Mouse (Mus musculus): ENCODE results near the gene Agap3. TPM values are rescaled to one million over a fixed set of nuclear protein-coding genes. Genes with fewer than 3 reads are reported as not detected.

Gene Agap3
- total RNA-seq, 2 experiments from 2014 or later = 507 to 566 TPM

- DNase-seq (ENCODE audit: low spot score in 2 of 2) = no peak
- intact Hi-C loops (cut with DNase I) = no loop called here
Observed at GRCm38 (mm10) chr5:24466762-24467161, 14.8 kb downstream of the Agap3 start.

DNA sequence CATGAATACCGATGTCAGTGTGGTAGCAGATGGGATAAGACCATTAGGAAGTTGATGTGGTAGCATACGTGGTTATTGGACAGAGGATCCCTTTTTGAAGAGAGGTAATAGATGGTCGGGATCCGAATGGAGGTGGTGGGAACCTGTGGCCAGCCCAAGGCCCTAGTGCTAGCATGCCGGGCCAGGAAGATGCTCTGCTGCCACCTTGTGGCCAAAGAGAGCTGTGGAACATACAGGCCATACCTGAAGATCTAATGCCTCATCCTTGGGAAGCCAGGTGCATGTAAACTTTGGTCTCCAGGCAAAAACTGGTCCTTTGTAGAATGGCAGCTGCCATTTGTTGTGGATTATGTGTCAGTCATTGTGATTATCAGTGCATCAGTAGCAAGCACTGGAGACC lies 18.6 kb downstream of the Agap3 start:
- intact Hi-C loops (cut with DNase I) = no loop called here
- DNase-seq (ENCODE audit: low spot score in 2 of 2) = peak in 1 of 2 experiments; percentile 67

DNA sequence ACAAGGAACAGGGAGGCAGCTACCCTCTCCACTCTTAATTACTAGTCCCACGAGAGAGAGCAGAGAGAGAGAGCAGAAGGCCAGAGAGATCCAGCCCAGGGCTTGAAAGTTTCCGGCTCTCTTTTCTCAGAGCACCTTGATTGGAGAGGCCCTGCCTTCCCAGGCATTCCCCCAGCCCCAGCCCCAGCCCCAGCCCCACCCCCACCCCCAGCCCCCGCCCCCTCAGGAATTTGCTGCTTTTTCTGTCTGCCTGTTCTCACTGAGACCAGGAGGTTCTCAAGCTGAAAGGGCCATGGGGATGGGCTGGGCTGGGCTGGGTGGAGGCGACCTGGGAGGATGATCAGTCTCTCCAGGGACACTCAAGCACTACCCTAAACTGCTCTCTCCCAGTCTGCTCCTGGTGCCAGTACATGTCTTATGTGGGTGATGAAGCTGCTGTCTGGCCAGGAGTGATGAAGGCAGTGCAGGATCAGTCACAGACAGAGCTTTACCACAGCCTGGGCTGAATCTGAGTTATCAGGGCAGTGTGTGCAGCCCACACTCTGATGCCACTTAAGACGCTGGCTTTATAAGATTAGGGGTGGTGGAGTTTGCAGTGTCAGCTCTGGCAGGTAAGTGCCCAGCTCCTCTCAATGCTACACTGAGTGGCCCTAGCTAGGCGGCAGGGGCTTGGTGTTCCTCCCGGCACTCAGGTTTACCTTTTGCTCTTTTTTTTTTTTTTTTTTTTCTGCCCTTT lies 21.1 kb downstream of the Agap3 start:
- DNase-seq (ENCODE audit: low spot score in 2 of 2) = no peak
- intact Hi-C loops (cut with DNase I) = no loop called here

DNA sequence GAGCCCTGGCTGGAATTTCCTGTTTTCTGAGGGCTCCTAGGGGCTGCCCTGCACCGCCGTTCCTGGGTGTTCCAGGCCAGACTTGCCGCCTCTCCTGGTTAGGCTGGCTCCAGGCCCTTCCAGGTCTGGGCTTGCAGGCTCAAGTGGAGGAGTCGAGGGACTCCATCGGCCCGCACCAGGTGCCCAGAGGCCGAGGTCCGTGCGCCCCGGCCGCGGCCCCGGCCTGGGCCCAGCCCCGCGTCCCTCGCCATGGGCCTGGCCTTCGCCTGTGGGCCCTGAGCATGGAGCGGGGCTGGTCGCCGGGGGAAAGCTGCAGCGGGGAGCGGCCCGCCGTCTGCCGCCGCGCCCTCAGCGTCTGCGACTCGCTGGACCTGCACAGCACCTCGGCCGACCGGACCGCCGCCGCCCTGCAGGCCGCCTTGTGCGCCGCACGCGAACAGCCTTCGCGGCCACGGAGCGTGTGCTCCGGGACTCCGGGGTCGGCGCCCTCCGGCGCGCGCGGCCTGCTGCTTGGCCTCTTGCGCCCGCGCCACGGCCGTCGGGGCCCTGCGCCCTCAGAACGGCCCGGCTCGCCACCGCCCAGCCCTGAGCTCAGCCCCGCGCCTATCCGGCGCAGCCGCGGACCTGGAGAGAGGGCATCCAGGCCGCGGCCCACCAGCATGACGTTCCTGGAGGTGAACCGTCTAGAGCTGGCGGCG lies 22.2 kb downstream of the Agap3 start:
- no peak for DNase-seq (ENCODE audit: low spot score in 2 of 2)
- intact Hi-C loops (cut with DNase I) = no loop called here

GRCm38 (mm10) chr5:24474723-24475261 lies 22.8 kb downstream of the Agap3 start:
- intact Hi-C loops (cut with DNase I) = no loop called here
- peak; percentile 79 to 85 for DNase-seq (ENCODE audit: low spot score in 2 of 2)

DNA sequence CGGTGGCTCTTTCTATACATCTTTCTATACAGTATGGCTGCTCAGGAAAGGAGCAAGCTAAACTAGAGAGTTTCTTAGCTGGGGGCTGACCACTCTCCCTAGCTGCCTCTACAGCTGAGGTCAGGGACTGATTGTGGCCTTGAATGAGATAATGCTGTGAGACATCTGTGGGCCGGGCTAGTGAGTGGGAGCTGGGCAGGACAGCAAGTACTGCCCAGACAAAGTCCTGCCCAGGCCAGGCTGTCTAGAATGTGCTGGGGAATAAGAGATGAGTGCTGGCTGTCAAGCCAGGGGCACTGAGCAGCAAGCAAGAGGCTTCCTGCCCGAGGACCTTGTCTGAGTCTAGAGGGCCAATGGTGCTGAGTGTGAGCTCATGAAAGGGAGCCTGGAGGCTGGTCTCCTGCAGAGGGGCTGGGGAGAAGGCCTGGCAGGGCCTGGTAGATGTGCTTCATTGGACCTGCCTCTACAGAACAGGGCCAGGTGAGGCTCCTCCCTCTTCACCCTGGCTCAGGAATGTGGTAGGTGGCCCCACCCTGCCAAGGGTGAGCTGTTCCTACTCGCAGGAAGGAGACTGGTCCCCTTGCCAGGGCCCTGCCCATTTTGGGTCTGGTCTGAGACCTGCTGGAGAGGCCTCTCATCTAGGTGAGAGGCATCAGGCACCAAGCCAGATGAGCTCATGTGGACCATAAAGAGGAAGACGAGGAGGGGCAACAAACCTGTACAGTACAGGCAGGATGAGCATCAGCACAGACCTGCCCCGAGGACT lies 23.7 kb downstream of the Agap3 start:
- intact Hi-C loops (cut with DNase I) = no loop called here
- no peak for DNase-seq (ENCODE audit: low spot score in 2 of 2)

DNA sequence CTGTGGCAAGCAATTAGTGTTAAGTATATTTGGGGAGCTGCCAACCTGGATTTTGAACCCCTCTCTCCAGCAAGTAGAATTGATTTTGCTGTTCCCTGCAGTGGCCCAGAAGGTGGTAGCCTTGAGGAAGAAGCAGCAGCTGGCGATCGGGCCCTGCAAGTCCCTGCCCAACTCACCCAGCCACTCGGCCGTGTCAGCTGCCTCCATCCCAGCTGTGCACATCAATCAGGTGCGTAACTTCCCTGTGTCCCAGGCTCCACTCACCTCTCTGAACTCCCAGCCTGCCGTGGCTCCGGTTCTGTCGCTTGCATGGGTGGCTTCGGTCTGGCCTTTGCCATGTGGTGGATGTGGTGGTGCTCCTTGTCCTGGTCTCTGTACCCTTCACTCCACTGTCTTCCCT lies 25.9 kb downstream of the Agap3 start:
- no peak for DNase-seq (ENCODE audit: low spot score in 2 of 2)
- intact Hi-C loops (cut with DNase I) = no loop called here

DNA sequence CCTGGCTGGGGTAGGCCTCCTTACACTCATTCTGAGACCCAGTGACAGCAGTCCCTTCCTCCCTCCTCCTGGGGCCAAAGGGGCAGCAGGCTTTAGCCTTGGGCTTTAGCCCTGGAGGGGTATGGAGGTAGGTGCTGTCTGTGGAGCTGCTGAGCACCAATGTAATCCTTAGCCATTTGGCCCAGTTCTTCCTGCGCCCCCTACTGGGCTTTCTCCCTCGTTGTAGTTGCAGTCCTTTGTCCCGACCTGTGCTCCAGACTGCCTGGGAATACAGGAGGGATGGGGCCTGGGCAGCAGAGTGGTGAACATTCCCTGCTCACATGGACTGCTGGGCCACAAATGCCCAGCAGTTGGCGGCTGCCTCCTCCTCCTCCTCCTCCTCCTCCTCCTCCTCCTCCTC lies 29.7 kb downstream of the Agap3 start:
- no peak for DNase-seq (ENCODE audit: low spot score in 2 of 2)

DNA sequence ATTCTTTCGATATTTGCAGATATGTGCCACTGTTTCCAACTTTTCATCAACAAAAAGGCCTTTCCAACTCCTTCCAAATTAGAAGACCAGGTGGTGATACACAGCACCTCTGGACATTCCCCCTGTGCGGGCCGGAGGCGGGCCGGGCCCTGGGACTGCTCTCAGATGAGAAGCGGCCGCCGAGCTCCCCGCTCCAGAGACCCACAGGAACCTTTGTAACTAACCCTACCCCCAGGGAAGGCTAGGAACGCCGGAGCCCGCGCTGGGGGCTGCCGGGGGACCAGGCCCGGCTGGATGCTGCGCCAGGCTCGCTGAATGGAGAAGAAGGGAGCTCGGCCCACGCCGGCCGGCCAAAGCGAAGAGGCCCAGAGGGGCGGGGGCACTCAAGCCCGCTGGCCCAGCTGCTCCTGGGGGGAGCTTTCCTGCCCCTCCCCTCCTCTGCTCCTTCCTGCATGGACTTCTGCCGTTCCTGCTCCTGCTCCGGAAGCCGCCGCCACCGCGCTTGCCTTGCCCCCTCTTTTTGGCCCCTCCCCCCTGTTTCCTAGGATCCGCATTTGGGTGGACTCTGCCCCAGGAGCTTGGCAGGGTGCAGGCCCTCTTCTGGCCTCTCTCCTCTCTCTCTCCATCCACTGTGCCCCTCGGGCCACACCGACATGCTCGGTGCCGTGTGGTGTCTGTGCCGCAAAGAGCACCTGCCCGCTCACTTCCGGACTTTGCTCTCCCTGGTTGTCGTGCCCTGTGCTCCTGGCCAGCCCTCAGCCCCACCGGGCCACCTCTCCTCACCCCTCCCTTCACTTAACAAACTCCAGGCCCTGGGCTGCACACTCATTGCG lies 30.5 kb downstream of the Agap3 start:
- intact Hi-C loops (cut with DNase I) = no loop called here
- DNase-seq (ENCODE audit: low spot score in 2 of 2) = no peak

More for the DNA sequence above, 29.7 kb downstream of the Agap3 start:
- intact Hi-C loops (cut with DNase I) = no loop called here

- intact Hi-C loops (cut with DNase I) = no loop called here
- peak; percentile 74 for DNase-seq (ENCODE audit: low spot score in 2 of 2)
Observed at GRCm38 (mm10) chr5:24483326-24483725, 31.3 kb downstream of the Agap3 start.

DNA sequence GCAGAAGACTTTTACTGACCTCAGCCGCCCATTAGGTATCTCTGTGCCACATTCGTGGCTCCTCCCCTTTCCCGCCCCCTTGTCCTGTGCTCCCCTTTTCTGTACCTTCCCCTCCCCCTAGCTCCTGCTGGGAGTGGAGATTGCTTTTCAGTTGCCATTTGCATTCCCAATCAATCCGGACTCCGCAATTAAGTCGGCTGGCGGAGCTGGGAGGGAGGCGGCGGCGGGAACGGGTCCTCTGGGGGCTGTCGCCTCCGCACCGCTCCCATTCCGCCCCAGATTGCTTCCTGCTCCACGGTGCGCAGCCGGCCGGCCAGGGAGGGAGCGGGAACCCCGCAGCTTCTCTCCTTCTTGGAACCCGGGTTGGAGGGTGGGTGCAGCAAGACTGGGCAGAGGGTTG lies 33.0 kb downstream of the Agap3 start:
- intact Hi-C loops (cut with DNase I) = loop anchor here (2.0 to 5.0 kb wide), 2 partner anchors 46 to 112 kb away; no protein-coding TSS in a partner anchor
- DNase-seq (ENCODE audit: low spot score in 2 of 2) = no peak

GRCm38 (mm10) chr5:24486097-24486496 lies 34.1 kb downstream of the Agap3 start:
- intact Hi-C loops (cut with DNase I) = loop anchor here (5.0 kb wide), 1 partner anchor 111 kb away; no protein-coding TSS in a partner anchor
- peak; percentile 82 to 88 for DNase-seq (ENCODE audit: low spot score in 2 of 2)

DNA sequence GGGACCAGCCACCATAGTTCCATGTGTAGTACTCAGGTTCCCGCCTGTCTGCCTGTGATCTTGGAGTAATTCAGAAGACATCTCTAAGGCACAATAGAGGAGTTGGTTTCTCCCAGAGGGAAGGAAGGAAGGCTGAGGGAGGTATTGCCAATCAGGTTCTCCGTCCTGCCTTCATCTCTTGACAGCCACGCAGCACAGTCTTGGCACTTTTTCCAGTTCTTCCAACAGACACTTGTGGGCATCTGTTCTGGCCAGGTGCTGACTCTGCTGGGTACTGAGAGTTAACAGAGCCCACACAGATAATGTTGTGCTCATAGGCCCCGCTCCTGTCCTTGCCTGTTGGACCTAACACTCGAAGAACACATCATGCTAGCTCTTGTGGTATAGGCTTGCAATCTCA lies 34.8 kb downstream of the Agap3 start:
- no peak for DNase-seq (ENCODE audit: low spot score in 2 of 2)
- intact Hi-C loops (cut with DNase I) = loop anchor here (5.0 kb wide), 1 partner anchor 111 kb away; no protein-coding TSS in a partner anchor

- intact Hi-C loops (cut with DNase I) = no loop called here
- DNase-seq (ENCODE audit: low spot score in 2 of 2) = no peak
Observed at GRCm38 (mm10) chr5:24490413-24490920, 38.5 kb downstream of the Agap3 start.

DNA sequence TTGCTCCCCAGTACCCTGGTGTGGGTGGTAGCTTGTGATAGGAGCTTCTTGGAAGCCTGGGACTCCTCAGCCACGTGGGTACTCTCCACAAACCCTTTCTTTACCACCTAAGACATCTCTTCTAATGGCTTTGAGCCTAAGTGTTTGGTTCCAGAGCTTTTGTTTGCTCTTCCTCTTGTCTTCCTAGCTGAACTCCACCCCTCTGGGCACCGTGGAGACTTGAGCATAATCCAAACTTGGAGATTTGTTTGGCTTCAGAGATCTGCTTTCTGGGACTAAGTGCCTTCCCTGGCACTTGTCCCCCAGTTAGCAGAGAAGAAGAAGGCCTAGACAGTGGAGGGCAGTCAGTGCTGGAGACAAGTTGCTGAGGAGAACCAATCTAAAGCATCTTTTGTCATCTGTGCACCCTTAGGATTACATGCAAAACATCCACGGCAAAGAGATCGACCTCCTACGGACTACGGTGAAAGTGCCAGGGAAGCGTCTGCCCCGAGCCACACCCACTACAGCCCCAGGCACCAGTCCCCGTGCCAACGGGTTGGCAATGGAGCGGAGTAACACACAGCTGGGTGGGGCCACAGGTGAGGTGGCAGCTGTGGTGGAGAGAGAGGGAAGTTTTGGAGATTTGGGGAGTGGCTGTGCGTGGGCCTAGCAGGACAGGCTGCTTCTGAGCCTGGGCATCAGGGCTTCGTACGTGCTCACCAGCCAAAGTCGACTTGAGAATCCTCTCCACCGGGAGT lies 40.7 kb downstream of the Agap3 start:
- DNase-seq (ENCODE audit: low spot score in 2 of 2) = no peak
- intact Hi-C loops (cut with DNase I) = no loop called here

DNA sequence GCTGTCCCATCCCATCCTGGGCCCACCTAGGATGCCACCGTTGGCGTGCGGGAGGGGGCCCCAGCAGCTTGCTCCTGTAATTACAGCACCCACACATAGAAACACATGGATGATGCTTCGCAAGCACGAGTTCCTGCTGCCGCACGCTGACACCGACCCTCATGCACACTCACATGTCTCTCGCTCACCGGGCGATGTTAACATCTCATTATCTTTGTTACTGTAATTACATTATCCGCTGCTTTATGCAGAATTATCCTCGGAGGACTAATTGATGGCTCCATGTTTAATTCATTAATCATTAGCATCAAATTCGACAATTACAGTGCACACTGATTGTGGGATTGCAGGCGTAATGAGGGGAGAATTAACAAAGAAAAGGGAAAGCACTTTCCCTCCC lies 43.0 kb downstream of the Agap3 start:
- intact Hi-C loops (cut with DNase I) = no loop called here
- no peak for DNase-seq (ENCODE audit: low spot score in 2 of 2)

GRCm38 (mm10) chr5:24496756-24497155 lies 44.8 kb downstream of the Agap3 start:
- intact Hi-C loops (cut with DNase I) = no loop called here
- DNase-seq (ENCODE audit: low spot score in 2 of 2) = no peak

- intact Hi-C loops (cut with DNase I) = no loop called here
- no peak for DNase-seq (ENCODE audit: low spot score in 2 of 2)
Observed at GRCm38 (mm10) chr5:24497526-24497925, 45.5 kb downstream of the Agap3 start.
